Mouse (Mus musculus) frontal cortex, postnatal 14 days (tissue): Measurements from ENCODE around the gene Slc44a5.

Experiments used
- DNase-seq, 2 experiments: peaks; one replicate each; pipeline ENCODE4 v3.0.0; 2022; ENCODE audit warnings: low spot score in 2 of 2

Slc44a5 gene

GRCm38 (mm10) chr3:154165882-154166281, 192.6 kb downstream of the Slc44a5 start:
- no peak for DNase-seq

GRCm38 (mm10) chr3:154171881-154172592, 198.8 kb downstream of the Slc44a5 start:
- peak; percentile 16 to 30 for DNase-seq

GRCm38 (mm10) chr3:154172593-154172965, 199.3 kb downstream of the Slc44a5 start:
- DNase-seq = no peak

- DNase-seq = no peak
These were observed 200.3 kb downstream of the Slc44a5 start for GRCm38 (mm10) chr3:154173556-154173955.

GRCm38 (mm10) chr3:154174031-154174430, 200.8 kb downstream of the Slc44a5 start:
- no peak for DNase-seq

- no peak for DNase-seq
These were observed 201.5 kb downstream of the Slc44a5 start for GRCm38 (mm10) chr3:154174766-154175165.

- DNase-seq = no peak
These were observed 204.5 kb downstream of the Slc44a5 start for GRCm38 (mm10) chr3:154177665-154178305.

GRCm38 (mm10) chr3:154179423-154179920, 206.2 kb downstream of the Slc44a5 start:
- DNase-seq = peak in 1 of 2 experiments; percentile 0

- DNase-seq = no peak
These were observed 209.8 kb downstream of the Slc44a5 start for GRCm38 (mm10) chr3:154182987-154183386.

GRCm38 (mm10) chr3:154183957-154184356, 210.7 kb downstream of the Slc44a5 start:
- DNase-seq = no peak

GRCm38 (mm10) chr3:154188668-154189067, 215.4 kb downstream of the Slc44a5 start:
- no peak for DNase-seq

GRCm38 (mm10) chr3:154192328-154193030, 219.2 kb downstream of the Slc44a5 start:
- DNase-seq = no peak

GRCm38 (mm10) chr3:154193189-154193840, 220.1 kb downstream of the Slc44a5 start:
- DNase-seq = no peak

GRCm38 (mm10) chr3:154200422-154200828, 227.2 kb downstream of the Slc44a5 start:
- DNase-seq = no peak

- no peak for DNase-seq
These were observed 228.6 kb downstream of the Slc44a5 start for GRCm38 (mm10) chr3:154201796-154202195.

GRCm38 (mm10) chr3:154202383-154202782, 229.1 kb downstream of the Slc44a5 start:
- DNase-seq = no peak

- DNase-seq = no peak
These were observed 235.2 kb downstream of the Slc44a5 start for GRCm38 (mm10) chr3:154208479-154208878.

GRCm38 (mm10) chr3:154209201-154209754, 236.0 kb downstream of the Slc44a5 start:
- DNase-seq = no peak

- DNase-seq = no peak
These were observed 236.7 kb downstream of the Slc44a5 start for GRCm38 (mm10) chr3:154209776-154210430.

GRCm38 (mm10) chr3:154210431-154211055, 237.3 kb downstream of the Slc44a5 start:
- DNase-seq = no peak

- DNase-seq = no peak
These were observed 239.3 kb downstream of the Slc44a5 start for GRCm38 (mm10) chr3:154212551-154212950.
